Mouse (Mus musculus) gastrocnemius, postnatal 4 days (tissue): ENCODE results near the gene P2ry1. TPM values are rescaled to one million over a fixed set of nuclear protein-coding genes. Genes with fewer than 3 reads are reported as not detected.

Source experiments
- DNase-seq, 2 experiments: peaks; one replicate each; pipeline ENCODE4 v3.0.0; 2021 to 2022; ENCODE audit warnings: low spot score in 2 of 2, mixed read lengths in 2 of 2
- long read RNA-seq, 2 experiments: library from polyadenylated mRNA; stranded (forward); transcript quantifications; one replicate each; pipeline ENCODE4 v2.0.0; 2021
- total RNA-seq, 2 experiments: library from RNA; stranded (reverse); gene quantifications; 2 replicates each; pipeline ENCODE4 v1.2.3; 2021

The P2ry1 gene
- total RNA-seq = 10 to 100 TPM in 1 of 2 experiments, 1 to 10 TPM in 1; 9.6 to 10.3 TPM
- long read RNA-seq, experiment 1, transcript P2ry1-203 (1 exons, 2,203 nt) = major isoform, 5 of 7 reads
- long read RNA-seq, experiment 1, partial matches to known transcripts = 0 of 7 reads
- long read RNA-seq, experiment 1, other reads (novel, unspliced or antisense) = 0 of 7 reads
- long read RNA-seq, experiment 2, transcript P2ry1-203 (1 exons, 2,203 nt) = major isoform, 6 of 12 reads
- long read RNA-seq, experiment 2, partial matches to known transcripts = 0 of 12 reads
- long read RNA-seq, experiment 2, other reads (novel, unspliced or antisense) = 3 of 12 reads

DNA sequence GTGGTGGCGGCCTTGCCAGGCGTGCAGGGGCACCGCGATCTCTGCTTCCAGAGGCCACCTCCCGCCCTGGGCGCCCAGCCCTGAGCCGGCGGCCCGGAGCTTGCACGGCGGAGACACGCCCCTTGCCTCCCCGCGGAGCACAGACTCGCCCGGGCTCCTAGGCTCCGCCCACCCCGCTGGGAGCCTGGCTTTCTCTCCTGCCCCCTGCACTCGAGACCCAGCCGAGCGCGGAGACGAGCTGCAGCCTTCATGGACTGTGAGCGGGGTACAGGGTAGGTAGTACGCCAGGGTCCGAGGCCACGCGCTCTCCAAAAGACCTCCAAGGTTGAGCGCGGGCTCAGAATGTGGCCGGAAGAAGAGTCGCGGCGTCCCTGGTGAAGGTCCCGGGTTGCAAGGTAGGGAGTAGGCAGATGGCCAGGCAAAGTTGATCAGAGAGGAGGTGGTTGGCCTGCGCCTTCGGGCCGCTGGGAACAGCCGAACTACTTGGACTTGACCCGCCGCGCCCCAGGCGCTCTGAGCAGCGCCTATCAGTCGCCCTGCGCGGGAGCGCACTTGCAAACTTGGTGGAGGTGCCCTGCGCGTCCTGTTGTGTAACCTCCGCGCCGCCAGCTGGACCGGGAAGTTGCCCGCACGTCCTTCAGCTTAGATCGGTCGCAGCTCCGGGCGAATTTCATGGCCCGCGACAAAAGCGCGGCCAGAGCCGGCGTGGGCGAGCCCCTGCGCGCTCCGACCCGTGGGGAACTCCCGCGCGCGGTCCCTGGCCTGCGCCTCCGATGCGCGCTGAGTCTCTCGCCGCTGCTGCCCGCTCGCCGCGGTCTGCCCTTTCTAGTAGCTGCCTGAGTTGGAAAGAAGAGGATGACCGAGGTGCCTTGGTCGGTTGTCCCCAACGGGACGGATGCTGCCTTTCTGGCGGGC lies at the start of gene P2ry1:
TSS of gene P2ry1 (plus strand) at position 209 of the 915 bp plus-strand sequence.
- DNase-seq = peak; percentile 67 to 81

DNA sequence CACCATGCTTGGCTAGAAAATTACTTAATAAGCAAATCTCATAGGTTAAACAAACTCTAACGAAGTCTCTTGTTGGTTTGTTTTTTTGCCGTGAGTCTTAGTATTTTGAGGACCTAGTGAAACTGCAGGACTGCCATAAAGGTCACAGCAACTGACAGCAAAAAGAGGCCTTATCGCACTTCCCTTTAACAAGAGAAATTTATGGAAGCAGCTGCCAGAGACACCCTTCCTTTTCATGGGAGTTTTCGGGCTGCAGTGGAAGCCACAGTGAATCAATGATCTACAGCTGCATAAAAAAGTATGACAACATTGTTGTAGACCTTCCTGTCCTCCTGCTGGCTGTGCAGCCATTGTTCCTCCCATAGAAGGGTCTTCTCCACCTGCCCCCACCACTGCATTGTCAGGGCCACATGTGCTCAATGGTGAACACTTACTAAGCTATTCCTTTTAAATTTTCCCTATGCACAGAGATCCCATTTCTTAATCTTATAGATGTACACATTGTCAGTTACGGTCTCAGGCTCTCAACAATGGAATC lies 49.3 kb upstream of the P2ry1 start:
- DNase-seq = no peak

DNA sequence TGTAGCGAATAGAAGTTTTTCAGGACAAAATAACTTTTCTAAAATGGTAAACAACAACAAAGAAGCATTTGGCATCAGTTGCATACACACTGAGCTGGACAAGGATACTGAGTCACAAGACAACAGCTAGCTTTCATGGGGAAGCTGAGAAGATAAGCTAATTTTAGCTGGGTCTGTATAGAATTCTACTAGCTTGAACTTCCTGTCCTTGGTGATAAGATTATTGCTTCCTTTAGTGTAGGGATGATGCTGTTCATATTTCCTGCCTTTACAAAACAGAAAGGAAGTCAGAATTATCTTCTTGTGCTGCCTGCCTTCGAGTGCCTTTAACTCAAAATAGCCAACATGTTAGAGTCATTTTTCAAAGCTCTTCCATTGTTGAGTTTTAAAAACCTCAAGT lies 48.5 kb upstream of the P2ry1 start:
- DNase-seq = no peak

DNA sequence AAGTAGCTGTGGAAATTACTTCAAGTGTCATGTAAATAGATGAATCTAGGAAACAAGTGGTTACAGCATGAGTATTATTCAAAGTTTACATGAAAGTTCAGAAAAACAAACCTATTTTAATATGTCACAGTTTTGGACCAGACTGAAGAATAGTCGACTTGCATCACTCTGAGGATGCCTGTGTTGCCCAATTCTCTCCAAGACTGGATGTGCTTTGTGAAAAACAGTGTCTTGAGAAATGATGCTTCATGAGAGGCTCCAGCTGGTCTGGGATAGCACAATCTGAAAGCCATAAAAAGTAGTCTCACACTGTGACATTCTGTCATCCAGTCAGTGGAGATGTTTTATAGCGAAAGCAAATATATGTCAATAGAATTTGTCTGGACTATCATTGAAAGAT lies 43.8 kb upstream of the P2ry1 start:
- no peak for DNase-seq

DNA sequence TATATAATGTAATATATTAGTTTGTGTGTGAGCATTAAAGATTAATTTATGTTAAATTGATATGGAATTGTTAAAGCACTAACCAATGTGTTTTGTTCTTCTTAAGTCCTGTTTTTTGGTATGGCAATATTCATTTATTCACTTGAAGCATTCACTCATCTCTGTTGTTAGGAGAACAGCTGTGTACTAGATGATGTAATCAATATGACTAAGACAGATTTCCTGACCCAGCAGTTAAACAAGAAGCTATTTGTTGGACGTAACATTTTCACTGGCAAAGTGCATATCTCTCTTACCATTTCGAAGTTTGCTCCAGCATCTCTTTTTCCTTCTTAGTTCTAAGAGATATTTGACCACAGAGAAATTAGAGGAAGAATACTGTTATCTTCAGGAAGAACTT lies 37.5 kb upstream of the P2ry1 start:
- DNase-seq = no peak

DNA sequence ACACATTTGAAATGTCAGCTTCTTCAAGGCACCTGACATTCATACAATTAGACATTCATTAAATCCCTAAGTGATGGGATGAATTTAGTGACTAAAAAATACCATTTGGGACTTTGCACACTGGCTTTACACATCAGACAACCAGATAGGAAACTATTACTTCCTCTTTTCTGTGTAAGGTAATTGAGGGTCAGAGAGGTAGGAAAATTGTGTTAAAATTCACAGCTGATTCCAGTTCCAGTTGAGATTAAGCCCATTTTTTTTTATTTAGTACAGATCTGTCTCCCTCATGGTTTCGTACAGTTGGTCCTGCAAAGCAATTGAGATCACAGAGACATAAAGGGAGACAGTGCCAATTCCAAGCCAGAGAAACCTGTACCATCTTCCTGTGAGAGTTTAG lies 27.7 kb upstream of the P2ry1 start:
- no peak for DNase-seq

DNA sequence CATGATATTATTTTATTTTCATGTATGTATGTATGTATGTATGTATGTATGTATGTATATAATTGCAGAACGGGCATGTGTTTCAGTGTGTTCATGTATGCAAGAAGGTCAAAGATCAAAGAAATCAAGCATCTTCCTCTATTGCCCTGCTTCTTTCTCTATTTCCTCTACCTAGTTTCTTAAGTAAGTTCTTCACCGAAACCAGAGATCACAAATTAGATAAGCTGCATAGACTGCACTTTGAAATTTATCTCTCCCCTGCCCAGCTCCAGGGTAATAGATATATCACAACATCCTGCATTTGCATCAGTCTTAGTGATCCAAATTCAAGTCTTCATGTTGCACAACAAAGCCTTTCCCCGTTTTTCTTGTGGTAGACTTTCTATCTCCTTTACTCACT lies 20.5 kb upstream of the P2ry1 start:
- no peak for DNase-seq

DNA sequence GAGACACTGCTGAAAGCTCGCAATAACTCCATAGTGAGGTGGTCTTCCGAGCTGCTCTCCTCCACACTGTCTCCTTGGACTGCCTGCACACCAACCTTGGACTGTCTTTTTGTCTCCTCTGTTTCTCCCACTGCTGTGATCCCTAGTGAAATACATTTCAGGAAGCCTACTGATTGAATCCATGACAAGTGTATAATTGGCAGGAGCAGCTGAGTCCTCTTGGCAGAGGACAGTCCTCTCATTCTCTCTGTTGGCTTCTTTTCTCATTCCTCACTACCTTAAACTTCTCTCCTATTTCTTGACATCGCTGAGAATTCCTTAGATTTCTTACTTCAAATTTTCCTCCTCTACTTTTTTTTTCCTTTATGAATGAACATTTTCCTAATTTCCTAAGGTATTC lies 4.5 kb upstream of the P2ry1 start:
- no peak for DNase-seq

DNA sequence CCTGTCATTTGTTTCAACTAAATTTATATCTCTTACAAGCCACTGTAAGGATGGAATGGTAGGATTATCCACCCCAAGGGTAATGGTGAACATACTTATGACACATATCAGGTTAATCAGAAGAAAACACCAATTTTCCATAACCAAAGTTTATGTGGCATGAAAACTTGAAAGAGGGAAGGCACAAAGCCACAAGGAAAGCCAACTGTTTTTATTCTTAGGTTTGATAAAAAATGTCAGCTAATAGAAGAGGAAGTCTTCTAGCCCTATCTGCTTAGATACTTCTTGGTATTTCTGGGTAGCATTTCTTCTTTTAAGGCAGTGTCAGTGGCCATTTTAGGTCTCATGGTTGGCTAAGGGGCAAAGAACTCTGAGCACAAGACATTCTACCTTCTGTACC lies 2.9 kb upstream of the P2ry1 start:
- DNase-seq = no peak

DNA sequence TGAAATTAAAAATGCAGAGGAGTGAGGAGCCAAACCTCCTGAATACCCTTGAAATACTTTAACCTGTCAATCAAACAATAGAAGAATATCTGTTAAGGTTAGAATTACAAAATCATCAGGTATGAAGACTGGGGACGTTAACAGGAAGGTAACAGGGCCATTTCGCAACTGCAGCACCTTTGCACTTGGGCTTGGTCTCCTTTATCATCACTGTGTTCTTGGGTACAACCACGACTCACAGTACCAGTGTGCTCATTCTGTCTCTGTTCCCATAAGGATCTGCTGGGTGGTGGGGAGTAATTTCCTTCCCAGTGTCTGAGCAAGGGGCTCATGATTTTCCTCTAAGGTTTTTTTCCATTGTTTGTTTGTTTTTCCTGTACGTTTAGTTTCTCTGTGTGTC lies 1.8 kb upstream of the P2ry1 start:
- DNase-seq = no peak

DNA sequence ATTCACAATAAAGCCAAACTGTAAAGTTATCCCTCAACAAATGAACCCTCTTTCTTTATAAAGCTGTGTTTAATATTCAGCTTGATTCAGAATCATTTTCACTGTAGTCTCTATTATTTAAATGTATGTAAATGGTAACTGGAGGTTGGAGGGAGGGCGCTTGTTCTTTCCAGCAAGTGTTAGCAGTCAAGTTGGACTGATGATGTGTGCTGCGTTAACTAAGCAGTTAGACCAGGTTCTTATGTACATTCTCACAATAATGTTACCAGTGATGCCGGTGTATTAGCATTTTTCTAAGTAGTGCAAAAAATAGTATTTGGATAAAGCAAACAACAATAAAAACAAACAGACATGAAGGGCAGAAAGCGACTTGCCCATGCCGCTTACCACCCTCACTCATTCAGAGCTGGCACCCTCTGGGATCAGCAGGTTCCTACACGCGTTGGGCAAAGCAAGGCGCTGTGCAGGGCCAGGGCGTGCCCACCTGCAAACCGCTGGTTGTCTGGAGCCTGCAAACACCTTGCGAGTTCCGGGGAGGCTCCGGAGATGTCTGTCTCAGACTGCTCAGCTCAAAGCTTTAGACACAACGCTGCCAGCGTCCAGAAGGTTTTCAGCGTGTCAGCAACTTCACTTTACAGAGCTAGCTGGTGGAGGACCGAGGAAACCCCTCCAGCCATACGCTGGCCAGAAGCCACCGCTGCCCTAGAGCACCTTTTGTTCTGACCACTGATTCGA lies 576 bp upstream of the P2ry1 start:
- DNase-seq = no peak

DNA sequence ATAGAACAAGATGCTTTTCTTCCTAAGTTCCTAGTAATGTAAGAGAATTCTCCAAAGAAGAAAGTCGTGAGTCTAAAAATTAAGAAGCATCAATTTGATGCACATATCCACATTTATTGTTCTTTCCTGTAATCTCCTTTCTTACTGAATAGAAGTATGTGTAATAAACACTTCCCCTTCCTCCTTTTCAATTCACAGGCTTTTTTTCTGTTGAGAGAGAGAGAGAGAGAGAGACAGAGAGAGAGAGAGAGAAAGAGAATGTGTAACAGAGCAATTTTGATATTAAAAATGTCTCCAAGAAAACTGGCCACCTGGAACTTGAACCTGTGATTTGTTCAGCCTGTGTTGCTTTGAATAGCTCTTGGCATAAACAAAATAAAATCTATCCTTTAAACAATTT lies 2.0 kb downstream of the P2ry1 start:
- DNase-seq = no peak

DNA sequence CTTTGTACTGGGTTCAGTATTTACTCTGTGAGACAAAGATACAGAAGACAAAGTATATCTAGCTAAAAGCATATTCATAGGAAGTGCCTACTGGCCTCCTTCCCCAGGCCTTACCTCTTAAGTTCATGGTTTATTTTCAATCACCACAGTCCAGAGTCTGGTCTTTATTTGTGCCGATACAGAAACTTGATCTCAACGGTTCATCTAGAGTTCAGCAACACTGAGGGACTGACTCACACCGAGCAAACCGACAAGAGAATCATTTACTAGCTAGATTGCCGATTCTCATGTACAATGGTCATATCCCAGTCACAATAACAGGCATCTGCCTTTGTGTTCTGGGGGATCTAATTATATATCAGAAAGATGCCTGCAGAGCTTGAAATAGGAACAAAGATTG lies 9.1 kb downstream of the P2ry1 start:
- no peak for DNase-seq

DNA sequence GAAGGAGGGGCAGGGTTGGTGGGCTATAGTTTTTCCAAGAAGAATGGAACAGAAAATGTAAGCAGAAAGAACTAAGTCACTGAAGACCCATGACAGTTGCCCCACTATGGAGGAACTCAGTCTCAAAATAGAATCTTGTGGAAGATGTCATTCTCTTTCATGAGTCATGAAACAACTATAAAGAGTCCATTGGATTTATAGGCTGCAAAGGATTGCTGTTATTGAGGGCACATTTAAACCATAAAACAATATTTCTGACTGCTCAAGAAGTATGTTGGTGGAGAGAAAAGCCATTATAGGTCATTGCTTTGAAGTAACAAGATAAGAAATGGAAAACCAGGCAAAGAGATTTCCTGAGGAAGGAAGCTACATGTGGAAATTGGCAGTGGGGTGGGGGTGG lies 10.0 kb downstream of the P2ry1 start:
- DNase-seq = no peak

DNA sequence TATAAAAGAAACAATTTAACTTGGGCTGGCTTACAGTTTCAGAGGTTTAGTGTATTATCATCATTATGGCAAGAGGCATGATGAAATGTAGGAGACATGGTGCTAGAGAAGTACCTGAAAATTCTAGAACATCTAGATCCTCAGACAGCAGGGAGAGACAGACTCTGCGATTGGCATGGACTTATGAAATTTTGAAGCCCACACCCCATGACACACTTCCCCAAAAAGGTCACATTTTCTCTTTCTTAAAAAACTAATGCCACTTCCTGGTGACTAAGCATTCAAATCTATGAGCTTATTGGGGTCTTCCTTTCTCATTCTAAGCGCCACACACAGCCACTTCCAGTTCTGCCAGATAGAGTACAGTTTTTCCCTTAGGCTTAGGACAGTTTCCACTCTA lies 14.1 kb downstream of the P2ry1 start:
- no peak for DNase-seq

DNA sequence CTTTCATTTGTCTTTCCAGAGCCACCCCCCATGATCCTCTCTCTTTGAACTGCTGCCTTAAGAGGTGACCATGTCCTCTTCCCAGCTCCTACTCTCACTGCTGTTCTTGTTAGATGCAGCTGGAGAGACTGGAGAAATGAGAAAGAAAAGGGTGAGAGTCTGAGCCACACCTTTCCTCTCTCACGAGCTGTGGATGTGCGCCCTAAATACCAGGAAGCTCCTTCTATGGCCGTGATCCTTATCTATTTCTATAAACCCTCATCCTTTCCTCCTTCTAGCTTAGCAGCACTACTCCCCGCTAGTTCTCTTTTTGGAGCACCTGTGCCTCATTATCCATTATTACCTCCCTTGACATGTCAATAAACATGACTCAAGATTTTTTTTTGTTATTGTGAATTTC lies 29.5 kb downstream of the P2ry1 start:
- no peak for DNase-seq

DNA sequence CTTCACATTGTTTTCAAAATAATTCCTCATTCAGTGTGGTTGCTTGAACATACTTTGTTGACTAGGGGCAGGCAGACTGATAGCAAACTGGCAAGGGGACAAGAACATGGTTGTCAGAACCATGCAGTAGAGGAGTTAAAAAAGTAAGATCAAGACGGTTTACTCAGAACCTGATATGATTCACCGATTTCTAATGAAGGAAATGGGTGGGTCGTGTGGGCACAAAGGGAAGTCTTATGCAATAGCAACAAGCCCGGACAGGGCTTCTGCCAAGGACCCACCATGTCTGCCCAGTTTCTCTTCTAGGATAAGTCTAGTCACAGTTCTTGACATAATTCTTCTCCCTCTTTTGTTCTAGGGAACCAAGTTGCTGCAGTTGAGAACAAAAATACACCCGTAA lies 33.0 kb downstream of the P2ry1 start:
- DNase-seq = no peak

DNA sequence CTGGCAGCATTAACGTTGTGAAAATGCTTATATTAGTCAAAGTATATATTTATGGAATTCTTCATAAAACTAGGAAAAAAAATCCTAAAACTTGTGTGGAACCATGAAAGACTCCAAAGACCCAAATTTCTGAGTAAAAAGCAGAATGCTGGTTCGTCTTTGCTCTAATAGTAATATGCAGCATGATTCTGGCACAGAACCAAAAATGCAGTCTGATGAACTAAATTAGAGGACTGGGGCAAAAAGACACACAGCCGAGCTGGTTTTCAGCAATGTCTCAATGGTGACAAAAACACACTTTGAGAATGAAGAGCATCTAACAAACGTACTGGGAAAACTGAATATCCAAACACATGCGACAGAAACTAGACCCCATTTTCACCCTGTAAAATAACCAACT lies 37.3 kb downstream of the P2ry1 start:
- DNase-seq = no peak

DNA sequence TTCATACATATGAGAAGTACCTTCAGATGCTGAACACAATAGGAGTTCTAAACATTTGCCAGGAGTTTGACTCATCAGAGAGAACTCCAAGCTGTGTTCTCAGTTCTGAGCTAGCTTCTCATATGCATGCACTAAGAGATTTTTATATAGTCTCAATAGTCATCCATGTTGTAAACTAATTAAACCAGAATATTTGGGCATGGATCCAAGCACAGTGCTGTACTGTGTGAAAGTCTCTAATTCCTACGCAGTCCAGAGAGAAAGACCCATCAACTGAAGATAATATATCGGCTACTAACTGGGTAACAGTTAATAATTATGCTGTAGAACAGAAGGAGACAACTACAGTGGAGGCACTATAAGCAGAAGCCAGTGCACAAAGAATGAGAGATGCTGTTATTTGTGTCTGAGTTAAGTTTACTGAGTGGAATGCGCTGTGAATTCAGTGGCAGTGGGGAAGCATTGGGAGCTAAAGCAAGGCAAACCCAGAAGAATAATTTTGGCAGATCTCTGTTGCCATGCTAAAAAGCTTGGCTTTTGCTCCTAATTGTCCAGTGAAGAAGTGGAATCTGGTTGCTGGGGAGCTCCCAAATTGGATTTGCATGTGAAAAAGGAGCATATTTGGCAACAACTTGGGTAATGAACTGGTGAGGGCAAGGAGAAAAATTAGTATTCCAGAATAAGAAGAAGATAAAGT lies 47.5 kb downstream of the P2ry1 start:
- no peak for DNase-seq
